Mouse (Mus musculus) left cerebral cortex, adult 9 months (tissue): ENCODE measurements around the gene March6.

ENCODE experiments used
- DNase-seq, 2 experiments: peaks; one replicate each; pipeline ENCODE4 v3.0.0; 2022; ENCODE audit warnings: low spot score in 2 of 2

March6 gene

DNA sequence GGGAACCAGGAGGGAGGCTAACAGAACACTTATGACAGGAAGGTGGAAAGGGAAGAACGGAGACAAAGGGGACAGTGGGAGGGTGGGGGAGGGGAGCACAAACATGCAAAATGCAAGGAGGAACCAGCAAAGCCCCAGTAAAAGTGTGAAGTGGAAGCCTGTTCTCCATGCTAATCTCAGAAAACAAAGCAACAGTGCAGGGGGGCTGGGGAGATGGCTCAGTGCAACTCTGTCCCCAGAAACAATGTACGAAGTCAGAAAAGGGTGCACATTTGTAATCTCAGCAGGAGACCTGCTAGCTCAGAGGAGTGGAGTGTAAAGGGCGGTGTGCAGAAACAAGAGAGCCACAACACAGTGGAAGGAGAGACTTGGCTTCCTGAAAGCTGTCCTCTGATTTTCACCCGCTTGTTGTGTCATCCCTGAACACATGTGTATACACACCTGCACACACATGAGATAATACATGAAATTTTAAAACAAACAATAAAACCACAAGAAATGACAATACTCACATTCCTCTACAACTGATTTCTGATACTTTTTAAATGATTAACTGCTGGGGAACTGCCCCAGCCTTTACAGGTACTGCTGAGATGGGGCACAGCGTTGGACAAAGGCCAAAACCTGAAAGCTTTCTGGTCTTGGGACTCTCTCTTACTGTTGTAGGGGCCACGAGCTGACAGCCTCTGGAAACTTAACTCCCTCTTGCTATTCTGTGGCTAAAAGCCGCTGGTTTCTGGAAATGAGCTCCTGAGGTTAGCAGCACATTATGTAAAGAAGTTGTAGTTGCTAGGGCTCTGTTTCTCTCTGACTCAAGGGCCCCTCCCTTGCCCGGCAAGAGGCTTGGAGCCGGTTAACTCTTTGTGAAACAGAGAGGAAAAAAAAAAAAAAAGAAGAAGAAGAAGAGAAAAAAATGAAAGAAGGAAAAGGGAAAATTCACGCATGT is 11.4 kb upstream of the March6 start:
- no peak for DNase-seq

DNA sequence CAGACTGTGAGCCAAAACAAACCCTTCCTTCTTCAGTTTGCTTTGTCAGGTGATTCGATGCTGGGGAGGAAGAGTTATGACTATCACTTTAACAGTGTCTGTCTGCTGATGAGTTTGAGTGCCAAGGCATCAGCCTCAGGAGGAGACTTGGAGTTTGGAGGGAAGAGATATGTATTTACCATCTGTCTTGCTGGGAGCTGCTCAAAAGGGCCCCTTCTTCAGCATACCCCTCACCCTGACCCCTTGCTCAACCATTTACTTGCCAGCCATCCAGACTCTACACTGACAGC is 9.6 kb upstream of the March6 start:
- DNase-seq = no peak

GRCm38 (mm10) chr15:31539643-31540512 is 9.0 kb upstream of the March6 start:
- no peak for DNase-seq

GRCm38 (mm10) chr15:31538346-31538745 is 7.5 kb upstream of the March6 start:
- no peak for DNase-seq

DNA sequence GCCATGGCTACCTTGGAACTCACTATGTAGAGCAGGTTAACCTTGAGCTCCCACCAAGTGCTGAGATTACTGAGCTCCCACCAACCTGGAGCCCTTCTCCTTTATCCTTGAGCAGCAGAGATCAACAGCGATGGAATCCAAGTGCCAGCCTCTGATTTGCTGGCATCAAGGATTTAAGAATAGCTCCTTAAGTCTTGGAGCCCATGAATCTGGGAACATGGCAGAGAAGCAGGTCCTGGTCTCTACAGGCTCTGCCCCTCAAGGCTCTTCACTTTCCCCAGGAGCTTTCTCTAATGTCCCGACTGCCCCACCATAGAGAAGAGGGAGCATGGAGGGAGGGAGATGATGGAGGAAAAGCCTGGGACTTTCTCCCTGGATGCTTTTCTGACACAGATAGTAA is 6.9 kb upstream of the March6 start:
- no peak for DNase-seq

GRCm38 (mm10) chr15:31536051-31536737 is 5.3 kb upstream of the March6 start:
- DNase-seq = peak; percentile 61 to 83

GRCm38 (mm10) chr15:31535259-31535855 is 4.5 kb upstream of the March6 start:
- DNase-seq = no peak

DNA sequence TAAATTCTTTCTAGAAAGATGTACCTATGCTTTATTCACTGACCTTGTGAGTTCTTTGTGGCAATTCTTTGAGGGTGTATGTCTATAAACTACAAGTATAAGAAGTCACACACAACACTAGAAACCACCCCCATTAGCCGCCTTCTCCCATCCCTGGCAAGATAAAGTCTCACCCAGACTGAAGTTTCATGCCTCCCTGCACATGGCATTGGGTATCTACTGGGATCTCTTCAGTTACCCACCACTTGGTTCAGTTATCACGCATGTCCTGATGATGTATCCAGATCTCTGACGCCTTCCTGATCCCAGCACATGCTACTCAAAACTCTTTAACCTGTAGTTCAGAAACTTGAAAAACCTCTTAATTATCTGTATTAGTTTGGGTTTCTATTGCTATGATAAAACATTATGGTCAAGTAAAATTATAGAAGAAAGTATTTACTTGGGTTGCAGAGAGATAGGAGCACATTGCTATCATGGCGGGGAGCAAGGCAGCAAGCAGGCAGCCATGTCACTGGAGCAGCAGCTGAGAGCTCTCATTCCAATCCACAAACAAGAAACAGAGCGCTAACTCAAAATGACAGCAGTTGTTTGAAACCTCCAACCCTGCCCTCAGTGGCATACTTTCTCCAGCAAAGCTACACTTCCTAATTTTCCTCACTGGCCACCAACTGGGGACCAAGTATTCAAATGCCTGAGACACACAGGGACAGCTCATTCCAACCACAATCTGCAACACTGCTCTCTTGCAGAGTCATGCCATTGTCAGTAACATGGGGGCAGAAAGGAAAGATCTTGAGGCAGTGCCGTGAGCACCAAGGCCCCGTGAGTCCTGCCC is 3.8 kb upstream of the March6 start:
- DNase-seq = no peak

DNA sequence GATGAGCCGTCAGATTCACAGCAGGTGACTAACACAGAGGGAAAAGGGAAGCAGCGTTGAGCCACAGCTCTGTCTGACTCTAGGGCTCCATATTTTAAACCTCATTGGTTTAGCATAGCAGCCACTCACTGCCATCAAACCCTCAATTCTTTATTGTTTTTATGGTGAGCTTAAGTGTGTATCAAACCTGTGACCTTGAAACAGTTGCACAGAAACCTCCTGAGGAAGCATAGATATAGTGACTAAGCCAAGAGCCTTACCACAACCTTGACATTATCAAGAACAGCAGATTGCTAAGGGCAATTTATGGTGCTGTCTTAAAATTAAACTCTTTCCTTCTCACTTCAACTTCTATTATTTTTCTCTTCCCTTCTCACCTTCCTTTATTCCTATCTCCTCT is 2.7 kb upstream of the March6 start:
- no peak for DNase-seq

DNA sequence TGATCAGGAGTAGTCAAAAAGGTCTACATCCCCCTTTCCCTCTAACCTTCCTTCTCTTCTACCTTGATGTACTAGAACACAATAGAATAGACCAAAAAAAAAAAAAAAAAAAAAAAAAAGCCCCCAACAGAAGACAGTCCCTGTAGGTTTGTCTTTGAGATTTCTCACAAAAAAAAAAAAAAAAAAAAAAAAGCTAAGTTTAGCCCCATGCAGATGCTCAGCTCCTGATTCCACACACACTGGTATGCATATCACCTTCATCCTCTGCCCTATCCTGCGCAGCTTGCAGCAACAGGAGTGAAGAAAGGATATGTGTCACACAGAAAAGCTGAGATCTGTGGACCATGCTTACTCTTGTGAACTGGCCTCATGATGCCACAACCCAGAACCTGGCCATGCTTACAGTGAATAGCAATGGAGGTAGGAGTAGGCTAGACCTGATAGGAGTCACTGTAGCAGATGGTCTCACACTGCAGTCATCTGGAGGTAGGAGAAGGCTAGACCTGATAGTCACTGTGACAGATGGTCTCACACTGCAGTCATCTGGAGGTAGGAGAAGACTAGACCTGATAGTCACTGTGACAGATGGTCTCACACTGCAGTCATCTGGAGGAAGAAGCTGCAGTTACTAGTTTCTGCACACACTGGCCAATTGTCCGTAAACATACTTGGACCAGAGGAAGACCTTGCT is 1.6 kb upstream of the March6 start:
- no peak for DNase-seq

DNA sequence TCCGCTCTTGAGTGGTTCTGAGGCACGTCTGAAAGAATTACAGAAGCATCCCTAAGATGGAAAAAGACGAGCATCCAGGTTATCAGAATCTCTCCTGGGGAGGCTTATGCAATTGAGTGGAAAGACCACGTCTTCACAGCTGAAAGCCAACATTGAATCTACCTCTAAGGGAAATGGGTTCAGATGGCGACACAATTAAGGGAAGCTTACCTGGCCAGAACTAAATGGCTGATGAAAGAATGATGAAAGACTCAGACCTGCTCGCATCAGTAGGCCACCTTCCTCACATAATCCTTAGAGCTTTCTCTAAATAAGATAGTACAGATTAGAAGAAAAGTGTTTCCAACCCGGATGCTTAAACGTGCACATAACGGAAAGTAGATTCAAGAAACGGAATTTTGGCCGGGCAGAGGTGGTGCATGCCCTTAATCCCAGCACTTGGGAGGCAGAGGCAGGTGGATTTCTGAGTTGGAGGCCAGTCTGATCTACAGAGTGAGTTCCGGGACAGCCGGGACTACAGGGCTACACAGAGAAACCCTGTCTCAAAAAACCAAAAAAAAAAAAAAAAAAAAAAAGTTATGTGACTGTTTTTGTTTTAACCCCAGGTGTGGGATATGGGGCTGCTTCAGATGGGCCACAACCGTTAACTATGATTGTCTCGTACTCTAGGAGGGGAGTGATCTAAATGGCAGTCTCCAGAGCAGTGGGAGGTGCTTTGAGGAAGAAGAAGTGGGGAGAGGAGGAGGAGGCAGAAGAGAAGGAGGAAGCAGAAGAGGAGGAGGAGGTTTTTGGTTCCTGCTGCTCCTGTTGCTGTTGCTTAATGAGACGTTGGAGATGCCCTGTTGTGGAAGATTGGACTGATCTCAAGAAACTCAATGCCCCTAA is 835 bp upstream of the March6 start:
- DNase-seq = no peak

GRCm38 (mm10) chr15:31529811-31530658 is 818 bp downstream of the March6 start:
- peak in 1 of 2 experiments; percentile 25 for DNase-seq

DNA sequence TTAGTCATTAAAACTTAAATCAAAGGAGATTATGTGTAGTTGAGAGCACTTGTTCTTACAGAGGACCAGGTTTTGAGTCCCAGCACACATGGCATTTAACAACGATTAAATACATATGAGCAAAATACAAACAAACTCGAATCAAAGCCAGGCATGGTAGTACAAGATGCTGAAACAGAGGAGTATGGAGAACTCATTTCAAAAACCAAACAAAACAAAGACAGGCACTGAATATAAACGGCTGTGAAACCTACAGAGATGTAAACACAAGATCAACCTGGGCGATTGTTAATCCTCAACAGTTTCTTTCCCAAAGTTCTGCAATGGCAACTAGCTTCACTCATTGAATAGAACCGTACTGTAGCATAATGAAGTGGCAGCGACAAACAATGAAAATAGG is 1.8 kb downstream of the March6 start:
- DNase-seq = no peak

DNA sequence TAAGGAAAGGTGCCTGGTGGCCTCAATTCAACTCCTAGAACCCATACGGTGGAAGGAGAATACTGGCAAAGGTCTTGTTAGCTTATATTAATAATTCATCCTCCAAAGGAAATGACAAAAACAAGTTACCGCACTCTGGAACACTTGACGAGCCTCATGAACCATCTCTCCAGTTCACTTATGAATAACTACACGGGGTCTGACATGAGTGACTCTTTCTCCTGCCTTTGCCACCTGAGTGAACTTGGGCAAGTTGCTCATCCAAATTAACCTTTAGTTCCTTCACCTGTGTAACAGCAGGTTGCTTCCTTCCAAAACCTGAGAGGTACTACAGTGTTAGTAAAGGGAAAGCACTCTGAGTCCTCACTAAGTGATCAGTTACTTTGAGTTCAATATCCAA is 2.4 kb downstream of the March6 start:
- no peak for DNase-seq

GRCm38 (mm10) chr15:31526463-31526862 is 4.4 kb downstream of the March6 start:
- no peak for DNase-seq

GRCm38 (mm10) chr15:31519000-31519399 is 11.9 kb downstream of the March6 start:
- DNase-seq = no peak

- DNase-seq = no peak
Measured at GRCm38 (mm10) chr15:31518371-31518770, 12.5 kb downstream of the March6 start.

- DNase-seq = no peak
Measured at GRCm38 (mm10) chr15:31517186-31517585, 13.7 kb downstream of the March6 start.
